ENCODE assay signal across 8 mouse cellular contexts in genomic region chr16:52453971-52454514, GRCm38 (mm10). TPM values are rescaled to one million over a fixed set of nuclear protein-coding genes. Genes with fewer than 3 reads are reported as not detected.
DNase-seq lines count a peak whose midpoint lies in the region; ATAC-seq and TF ChIP-seq lines count a peak whose summit lies in the region.

TSS of gene Alcam (minus strand) at chr16:52454074.

- H3K4me2 ChIP-seq in CH12.LX (ENCODE audit: insufficient read depth, low read depth, poor library complexity, severe bottlenecking), result peak within 1 kb of the TSS; percentile 86
- H3K4me2 ChIP-seq in forebrain, embryonic 11.5 days (ENCODE audit: low read depth, low read length, severe bottlenecking), result peak within 1 kb of the TSS; percentile 48

- no peak for DNase-seq in CH12.LX (ENCODE audit: extremely low read depth)
- no peak for DNase-seq in adrenal gland, postnatal 25 days
- peak; percentile 70 for DNase-seq in forebrain, embryonic 11.5 days (ENCODE audit: low spot score)
- DNase-seq in layer of hippocampus, postnatal 10 days (ENCODE audit: low spot score in 2 of 2), result peak; percentile 56 to 65
- peak; percentile 45 for DNase-seq in lung, postnatal 10 days
- DNase-seq in ovary, postnatal 14 days (ENCODE audit: low spot score), result peak; percentile 29

- TF ChIP-seq CTCF in CH12.LX (conservative IDR thresholded peaks at IDR 0.05 in 1 of 2, IDR thresholded peaks at IDR 0.05 in 1 of 2; ENCODE audit: low read depth in 2 of 2, low read length in 2 of 2), result 0 out of 4 replicates have a peak, but pooled peaks of 1 of the 2 experiments have one; percentile 6

- no peak for ATAC-seq in forebrain, embryonic 11.5 days (replicated peaks; ENCODE audit: low FRiP score)
- no peak for ATAC-seq in hematopoietic stem cell, adult 5-6 weeks (replicated peaks in 1 of 2; ENCODE audit: insufficient read depth in 1 of 2, low FRiP score in 2 of 2, low TSS enrichment in 1 of 2, low read depth in 1 of 2, poor library complexity in 2 of 2, severe bottlenecking in 2 of 2)
- ATAC-seq in megakaryocyte-erythroid progenitor cell, adult 5-6 weeks (replicated peaks; ENCODE audit: low FRiP score, low TSS enrichment, poor library complexity, severe bottlenecking), result no peak

- no peaks in the 10 kb centered on the region for H3K27me3 ChIP-seq in CH12.LX (replicated peaks)
- H3K27me3 ChIP-seq in forebrain, embryonic 11.5 days (ENCODE audit: control insufficient read depth, insufficient read depth, low read length), result peaks cover 10% of the 10 kb centered on the region

- peak; percentile 23; the same call in 1 of the 2 replicates for TF ChIP-seq POLR2A in CH12.LX (IDR thresholded peaks at IDR 0.05; ENCODE audit: low read depth, low read length)

- no peak; the same call in 1 of the 2 replicates for TF ChIP-seq EP300 in CH12.LX (IDR thresholded peaks at IDR 0.05; ENCODE audit: low read length)

- dilution Hi-C loops in CH12.LX (cut with MboI; ENCODE audit: extremely low pct_ligation_motif_present, extremely low pct_unique_long_range_greater_than_20kb, low sequenced_read_pairs), result no loop called here

- TF ChIP-seq RAD21 in CH12.LX (IDR thresholded peaks at IDR 0.05; ENCODE audit: low read depth, low read length), result no peak

- H3K4me3 ChIP-seq in CH12.LX (replicated peaks in 1 of 3; ENCODE audit: low read depth in 2 of 3, low read length in 2 of 3, poor library complexity in 1 of 3), result peak within 1 kb of the TSS; percentile 89 to 93 (median 89)
- H3K4me3 ChIP-seq in forebrain, embryonic 11.5 days (ENCODE audit: low read depth, low read length), result peak within 1 kb of the TSS; percentile 44

- H3K36me3 ChIP-seq in CH12.LX (replicated peaks in 1 of 2; ENCODE audit: control insufficient read depth in 1 of 2, insufficient read depth in 1 of 2, low read length in 1 of 2), result no peaks in the 10 kb centered on the region
- H3K36me3 ChIP-seq in forebrain, embryonic 11.5 days (ENCODE audit: control insufficient read depth, insufficient read depth, low read length), result no peaks in the 10 kb centered on the region

- in situ Hi-C loops in CH12.LX (cut with MboI; ENCODE audit: low pct_ligation_motif_present, low pct_unique_long_range_greater_than_20kb, low sequenced_read_pairs), result loop anchor here (5.0 to 25.0 kb wide), 6 partner anchors 142 to 783 kb away; no protein-coding TSS in a partner anchor

- WGBS in forebrain, embryonic 11.5 days, result under 1% methylated on average over 14 of the region's 14 CpGs

- H3K27ac ChIP-seq in CH12.LX (ENCODE audit: insufficient read depth, low read depth), result 0 out of 2 replicates have a peak within 1 kb of the TSS, but pooled peaks have one; percentile 21
- no peak within 1 kb of the TSS for H3K27ac ChIP-seq in forebrain, embryonic 11.5 days (ENCODE audit: low read depth, low read length)

- H3K9ac ChIP-seq in CH12.LX (ENCODE audit: insufficient read depth, low read depth), result peak within 1 kb of the TSS; percentile 58
- peak within 1 kb of the TSS; percentile 51; the same call in 1 of the 2 replicates for H3K9ac ChIP-seq in forebrain, embryonic 11.5 days (ENCODE audit: low read length)

- H3K79me2 ChIP-seq in CH12.LX (replicated peaks; ENCODE audit: control insufficient read depth, extremely low read depth, insufficient read depth, poor library complexity, severe bottlenecking), result peaks cover 36% of the 10 kb centered on the region

- peaks cover 0 to 26% of the 10 kb centered on the region in 2 experiments; a peak in 2 of 4 replicates for H3K4me1 ChIP-seq in CH12.LX (ENCODE audit: control insufficient read depth in 1 of 2, insufficient read depth in 2 of 2)
- H3K4me1 ChIP-seq in forebrain, embryonic 11.5 days (replicated peaks; ENCODE audit: control insufficient read depth, insufficient read depth, low read length), result peaks cover 5% of the 10 kb centered on the region; the same call in 1 of the 2 replicates

- H3K9me3 ChIP-seq in CH12.LX (replicated peaks; ENCODE audit: low read length), result no peaks in the 10 kb centered on the region
- H3K9me3 ChIP-seq in forebrain, embryonic 11.5 days (ENCODE audit: control insufficient read depth, low read length), result no peaks in the 10 kb centered on the region

TF ChIP-seq in CH12.LX, 34 proteins besides CTCF, POLR2A, EP300 and RAD21:
- peak; percentile 46; the same call in 1 of the 2 replicates for TF ChIP-seq MAX (IDR thresholded peaks at IDR 0.05; ENCODE audit: low read length)
- TF ChIP-seq POLR2AphosphoS2 (IDR thresholded peaks at IDR 0.05; ENCODE audit: low read depth, low read length), result no peak
- no peak for TF ChIP-seq KAT2A (IDR thresholded peaks at IDR 0.05; ENCODE audit: insufficient replicate concordance, low read length)
- peak; percentile 43; the same call in 1 of the 2 replicates for TF ChIP-seq SIN3A (IDR thresholded peaks at IDR 0.05; ENCODE audit: low read length)
- TF ChIP-seq NRF1 (IDR thresholded peaks at IDR 0.05; ENCODE audit: low read depth, low read length), result peak; percentile 86
- TF ChIP-seq ZC3H11A (IDR thresholded peaks at IDR 0.05; ENCODE audit: low read depth, low read length), result no peak
- TF ChIP-seq RCOR1 (conservative IDR thresholded peaks at IDR 0.05; ENCODE audit: low read depth, low read length), result no peak
- TF ChIP-seq MYC (IDR thresholded peaks at IDR 0.05; ENCODE audit: low read depth, low read length), result peak; percentile 78; the same call in 1 of the 2 replicates
- TF ChIP-seq ZMIZ1 (IDR thresholded peaks at IDR 0.05; ENCODE audit: low read depth, low read length), result no peak
- TF ChIP-seq ETS1 (conservative IDR thresholded peaks at IDR 0.05; ENCODE audit: low read depth, low read length), result no peak
- TF ChIP-seq USF2 (conservative IDR thresholded peaks at IDR 0.05; ENCODE audit: low read depth, low read length), result no peak
- TF ChIP-seq MEF2A (IDR thresholded peaks at IDR 0.05; ENCODE audit: borderline replicate concordance, low read depth, low read length), result peak; percentile 45; the same call in 1 of the 2 replicates
- TF ChIP-seq TBP (conservative IDR thresholded peaks at IDR 0.05; ENCODE audit: low read depth, low read length), result peak; percentile 24; the same call in 1 of the 2 replicates
- TF ChIP-seq IRF4 (IDR thresholded peaks at IDR 0.05; ENCODE audit: low read depth, low read length), result 0 out of 2 replicates have a peak, but pooled peaks have one; percentile 22
- no peak for TF ChIP-seq TCF12 (IDR thresholded peaks at IDR 0.05; ENCODE audit: low read depth, low read length)

RNA-seq across cellular contexts. Expression of gene Alcam, which starts in this region (rescaled TPM):
- 56.7 and 70.6 TPM in 2 replicates for total RNA-seq in CH12.LX (2012; rRNA removed)
- 26.3 and 31.5 TPM in 2 replicates for total RNA-seq in CH12.LX (2014; rRNA removed)
- polyA plus RNA-seq in CH12.LX (2012; ENCODE audit: insufficient read length, low read depth), result 51.3 and 54.6 TPM in 2 replicates
- 26.5 and 33.0 TPM in 2 replicates for total RNA-seq in adrenal gland, postnatal 25 days (2021)
- polyA plus RNA-seq in forebrain, embryonic 11.5 days (2014; fragmentation: Nextera tagmentation; extraction: Ambion mirVana), result 52.5 and 66.3 TPM in 2 replicates
- 47.7 and 96.1 TPM in 2 replicates for total RNA-seq in hematopoietic stem cell, adult 5-6 weeks (2017)
- 100 to 1,000 TPM; 127 to 135 TPM for total RNA-seq in layer of hippocampus, postnatal 10 days (2021)
- total RNA-seq in megakaryocyte-erythroid progenitor cell, adult 5-6 weeks (2014; fragmentation: Nextera tagmentation), result 0.17 and 2.1 TPM in 2 replicates
- 3.8 and 4.4 TPM in 2 replicates for total RNA-seq in megakaryocyte-erythroid progenitor cell, adult 5-6 weeks (2017)

Comparison
In these comparisons a context has a peak if more than half of its experiments do, and no peak if none do; other contexts are left out.
1. DNase-seq: peak in forebrain, embryonic 11.5 days (single experiment), layer of hippocampus, postnatal 10 days (2 of 2), lung, postnatal 10 days (single experiment) and ovary, postnatal 14 days (single experiment); none in CH12.LX (single experiment) and adrenal gland, postnatal 25 days (single experiment).